Mouse (Mus musculus) neural tube, embryonic 14.5 days (tissue): ENCODE results near the gene Cdkl5. TPM values are rescaled to one million over a fixed set of nuclear protein-coding genes. Genes with fewer than 3 reads are reported as not detected.
"Not testable (repeated sequence)": the region's sequence is repeated elsewhere in the genome, so short reads cannot be mapped to it uniquely, and the experiment has no call there.

ENCODE experiments used
- ATAC-seq: fragments of 200-750 bp; cut with Nextera tagmentation; 2 replicates; pipeline ENCODE4 v1.8.0; 2017; ENCODE audit warnings: low read depth, mild to moderate bottlenecking, moderate TSS enrichment, moderate library complexity
- H3K27ac ChIP-seq: fragments of 300-500 bp; sonication (generic); 2 replicates; pipeline ENCODE4 v1.5.1; 2014; ENCODE audit warnings: low read depth, mild to moderate bottlenecking, control low read depth, low read length, moderate library complexity, mixed read lengths
- H3K27me3 ChIP-seq: fragments of 300-500 bp; sonication (generic); 2 replicates; pipeline ENCODE4 v1.6.1; 2014; ENCODE audit warnings: low read length; ENCODE audit not compliant: control insufficient read depth, insufficient read depth
- H3K36me3 ChIP-seq: fragments of 300-500 bp; sonication (generic); 2 replicates; pipeline ENCODE4 v1.6.1; 2014; ENCODE audit warnings: low read length, mixed read lengths; ENCODE audit not compliant: control insufficient read depth, insufficient read depth
- H3K4me1 ChIP-seq: fragments of 300-500 bp; sonication (generic); 2 replicates; pipeline ENCODE4 v1.6.1; 2014; ENCODE audit warnings: low read length; ENCODE audit not compliant: control insufficient read depth, insufficient read depth
- H3K4me2 ChIP-seq: fragments of 300-500 bp; sonication (generic); 2 replicates; pipeline ENCODE4 v1.6.1; 2014; ENCODE audit warnings: mild to moderate bottlenecking, low read depth, low read length, control low read depth
- H3K4me3 ChIP-seq: fragments of 300-500 bp; sonication (generic); 2 replicates; pipeline ENCODE4 v1.5.1; 2014; ENCODE audit warnings: low read depth, low read length, control low read depth, mixed read lengths
- H3K9ac ChIP-seq: fragments of 300-500 bp; sonication (generic); replicated peaks from 2 replicates; pipeline ENCODE4 v1.6.1; 2014; ENCODE audit warnings: low read depth, mild to moderate bottlenecking, control low read depth, low read length, mixed read lengths
- H3K9me3 ChIP-seq: fragments of 300-500 bp; sonication (generic); 2 replicates; pipeline ENCODE4 v1.6.1; 2016; ENCODE audit warnings: low read length; ENCODE audit not compliant: control insufficient read depth
- WGBS: fragments of 180-500 bp; shearing (Covaris S2); extraction: QIAGEN DNeasy Blood & Tissue Kit; methylation state at CpG from one replicate; pipeline ENCODE4 v1.1.7; 2014; 5-methylcytosine and 5-hydroxymethylcytosine counted together
- polyA plus RNA-seq: library from polyadenylated mRNA; unstranded; fragments of >200 nt; fragmentation: Nextera tagmentation; extraction: Ambion mirVana; gene quantifications from 2 replicates; pipeline ENCODE4 v1.2.1, GENCODE M21; 2014

Cdkl5 gene
- polyA plus RNA-seq, 1 experiment from 2014 or later: 10.7 TPM

GRCm38 (mm10) chrX:160773033-160773432 lies 221.5 kb downstream of the Cdkl5 start:
- no peak overlapping the region for H3K27ac ChIP-seq
- 6% methylated on average over 1 of the region's 1 CpGs for WGBS
- H3K27me3 ChIP-seq: no peaks in the 10 kb centered on the region
- H3K4me3 ChIP-seq: no peak overlapping the region
- ATAC-seq: no peak
- H3K4me2 ChIP-seq: no peak overlapping the region
- no peaks in the 10 kb centered on the region for H3K4me1 ChIP-seq
- no peaks in the 10 kb centered on the region for H3K9me3 ChIP-seq
- H3K36me3 ChIP-seq: no peaks in the 10 kb centered on the region
- H3K9ac ChIP-seq: no peak overlapping the region

GRCm38 (mm10) chrX:160769622-160770021 lies 224.9 kb downstream of the Cdkl5 start:
- not testable (repeated sequence) for H3K27ac ChIP-seq, H3K36me3 ChIP-seq, H3K4me3 ChIP-seq, ATAC-seq, H3K4me1 ChIP-seq, H3K27me3 ChIP-seq, H3K9me3 ChIP-seq, H3K9ac ChIP-seq, H3K4me2 ChIP-seq
- 90% methylated on average over 3 of the region's 5 CpGs for WGBS

GRCm38 (mm10) chrX:160767713-160768112 lies 226.8 kb downstream of the Cdkl5 start, which contains the start of gene Rs1:
Gene Rs1, plus strand, starts transcription at chrX:160768013.
- Histone ChIP-seq H3K4me2 (peak within 1 kb of the TSS; percentile 40), H3K27ac (no peak within 1 kb of the TSS), H3K4me1 (no peaks in the 10 kb centered on the region), H3K36me3 (no peaks in the 10 kb centered on the region), H3K9me3 (no peaks in the 10 kb centered on the region), H3K9ac (no peak within 1 kb of the TSS), H3K4me3 (peak within 1 kb of the TSS; percentile 40; the same call in 1 of the 2 replicates), H3K27me3 (no peaks in the 10 kb centered on the region)
- no peak for ATAC-seq
- WGBS: 89% methylated on average over 2 of the region's 2 CpGs

- no peaks in the 10 kb centered on the region for H3K4me1 ChIP-seq
- peak overlapping the region; percentile 40 for H3K4me2 ChIP-seq
- no peak overlapping the region for H3K9ac ChIP-seq
- H3K27me3 ChIP-seq: no peaks in the 10 kb centered on the region
- H3K4me3 ChIP-seq: peak overlapping the region; percentile 40
- peak; percentile 92 for ATAC-seq
- WGBS: 26% methylated on average over 15 of the region's 15 CpGs
- H3K27ac ChIP-seq: no peak overlapping the region
- no peaks in the 10 kb centered on the region for H3K9me3 ChIP-seq
- H3K36me3 ChIP-seq: no peaks in the 10 kb centered on the region
Measured at GRCm38 (mm10) chrX:160766233-160766616, 228.3 kb downstream of the Cdkl5 start.

GRCm38 (mm10) chrX:160765389-160766232 lies 228.9 kb downstream of the Cdkl5 start:
- no peaks in the 10 kb centered on the region for H3K27me3 ChIP-seq
- H3K27ac ChIP-seq: no peak overlapping the region
- peak overlapping the region; percentile 40 for H3K4me2 ChIP-seq
- peak; percentile 99 for ATAC-seq
- H3K36me3 ChIP-seq: no peaks in the 10 kb centered on the region
- no peak overlapping the region for H3K9ac ChIP-seq
- no peaks in the 10 kb centered on the region for H3K9me3 ChIP-seq
- H3K4me1 ChIP-seq: no peaks in the 10 kb centered on the region
- peak overlapping the region; percentile 40 for H3K4me3 ChIP-seq
- 27% methylated on average over 30 of the region's 30 CpGs for WGBS

GRCm38 (mm10) chrX:160750808-160751207 lies 243.7 kb downstream of the Cdkl5 start:
- no peaks in the 10 kb centered on the region for H3K27me3 ChIP-seq

GRCm38 (mm10) chrX:160748653-160749052 lies 245.9 kb downstream of the Cdkl5 start:
- WGBS: 83% methylated on average over 1 of the region's 1 CpGs

More at GRCm38 (mm10) chrX:160750808-160751207, 243.7 kb downstream of the Cdkl5 start:
- Histone ChIP-seq H3K4me2 (no peak overlapping the region), H3K36me3 (no peaks in the 10 kb centered on the region), H3K9me3 (no peaks in the 10 kb centered on the region), H3K4me3 (no peak overlapping the region), H3K9ac (no peak overlapping the region), H3K4me1 (no peaks in the 10 kb centered on the region), H3K27ac (no peak overlapping the region)
- no peak for ATAC-seq
- 95% methylated on average over 8 of the region's 8 CpGs for WGBS

GRCm38 (mm10) chrX:160745399-160745798 lies 249.1 kb downstream of the Cdkl5 start:
- Histone ChIP-seq H3K9ac (no peak overlapping the region), H3K4me2 (no peak overlapping the region), H3K4me3 (no peak overlapping the region), H3K9me3 (no peaks in the 10 kb centered on the region), H3K36me3 (no peaks in the 10 kb centered on the region), H3K27me3 (no peaks in the 10 kb centered on the region), H3K4me1 (no peaks in the 10 kb centered on the region), H3K27ac (no peak overlapping the region)
- no peak for ATAC-seq
- 95% methylated on average over 1 of the region's 1 CpGs for WGBS

More at GRCm38 (mm10) chrX:160748653-160749052, 245.9 kb downstream of the Cdkl5 start:
- Histone ChIP-seq H3K27ac (no peak overlapping the region), H3K27me3 (no peaks in the 10 kb centered on the region), H3K9me3 (no peaks in the 10 kb centered on the region), H3K4me2 (no peak overlapping the region), H3K36me3 (no peaks in the 10 kb centered on the region), H3K9ac (no peak overlapping the region), H3K4me1 (no peaks in the 10 kb centered on the region), H3K4me3 (no peak overlapping the region)
- ATAC-seq: no peak

- Histone ChIP-seq H3K9ac (no peak within 1 kb of the TSS), H3K9me3 (no peaks in the 10 kb centered on the region), H3K27me3 (no peaks in the 10 kb centered on the region), H3K4me3 (no peak within 1 kb of the TSS), H3K36me3 (no peaks in the 10 kb centered on the region), H3K4me1 (no peaks in the 10 kb centered on the region), H3K4me2 (no peak within 1 kb of the TSS), H3K27ac (no peak within 1 kb of the TSS)
- 63% methylated on average over 5 of the region's 5 CpGs for WGBS
- peak; percentile 65; the same call in 1 of the 2 replicates for ATAC-seq
Measured at GRCm38 (mm10) chrX:160735650-160736049, 258.9 kb downstream of the Cdkl5 start, which contains the start of gene Ppef1. Gene Ppef1, minus strand, starts transcription at chrX:160735765.
